ENCODE assay signal across 16 mouse cellular contexts in genomic region chr7:96651055-96651454, GRCm38 (mm10).
DNase-seq lines count a peak whose midpoint lies in the region; ATAC-seq and TF ChIP-seq lines count a peak whose summit lies in the region.
"Had no signal": no experiment of that assay in that cellular context is flagged by ENCODE, and none has a peak within 500 bp of the region (broad histone marks: within the 10 kb centered on the region; RNA-seq: fewer than 3 reads in every experiment).

No protein-coding gene starts in this region.

- no peak overlapping the region; the same call in 1 of the 2 replicates for H3K27ac ChIP-seq in embryonic facial prominence, embryonic 14.5 days (replicated peaks; ENCODE audit: low read depth, low read length)
- H3K27ac ChIP-seq in limb, embryonic 13.5 days = peak overlapping the region; percentile 55; the same call in 1 of the 2 replicates
- H3K27ac ChIP-seq: kidney, postnatal 0 days had no signal

- intact Hi-C loops in left cerebral cortex, postnatal 25 days (cut with DNase I) = loop anchor here (2.0 to 10.0 kb wide), 2 partner anchors 76 to 436 kb away; no protein-coding TSS in a partner anchor
- intact Hi-C loops in left cerebral cortex, postnatal 4 days (cut with DNase I) = no loop called here

- no peak for ATAC-seq in embryonic facial prominence, embryonic 14.5 days (ENCODE audit: low read depth)
- ATAC-seq in limb, embryonic 13.5 days (ENCODE audit: low FRiP score, low read depth) = no peak
- ATAC-seq in erythroblast, adult 5-6 weeks (replicated peaks; ENCODE audit: low FRiP score, poor library complexity, severe bottlenecking) = no peak
- ATAC-seq: inflammation-experienced regulatory T-cells, adult 6 months; Patski had no signal

- no peaks in the 10 kb centered on the region for H3K27me3 ChIP-seq in embryonic facial prominence, embryonic 14.5 days (replicated peaks; ENCODE audit: control insufficient read depth, insufficient read depth, low read length)
- H3K27me3 ChIP-seq in limb, embryonic 13.5 days = peaks cover 21% of the 10 kb centered on the region
- H3K27me3 ChIP-seq: CH12.LX, Patski had no signal

- H3K4me3 ChIP-seq in embryonic facial prominence, embryonic 14.5 days (ENCODE audit: low read depth, low read length) = no peak overlapping the region
- no peak overlapping the region for H3K4me3 ChIP-seq in limb, embryonic 13.5 days
- H3K4me3 ChIP-seq: heart, embryonic 12.5 days had no signal

- peak; percentile 30 to 57 for DNase-seq in left cerebral cortex, postnatal 25 days (ENCODE audit: low spot score in 2 of 2)
- no peak for DNase-seq in left cerebral cortex, postnatal 4 days
- peak; percentile 83 for DNase-seq in brain, embryonic 14.5 days (ENCODE audit: low read depth)
- DNase-seq in embryonic facial prominence, embryonic 14.5 days (ENCODE audit: low spot score) = peak; percentile 39
- no peak for DNase-seq in embryo, embryonic 10.5 days (ENCODE audit: low spot score)
- DNase-seq: cerebellum, postnatal 25 days; lung, postnatal 36 days; thymus, adult 18-20 months had no signal

- TF ChIP-seq CTCF in brain, embryonic 14.5 days (IDR thresholded peaks at IDR 0.05; ENCODE audit: borderline replicate concordance, extremely low read depth, insufficient read depth, insufficient read length) = no peak

- no peaks in the 10 kb centered on the region for H3K9me3 ChIP-seq in embryonic facial prominence, embryonic 14.5 days (ENCODE audit: control insufficient read depth, low read length)
- no peaks in the 10 kb centered on the region for H3K9me3 ChIP-seq in limb, embryonic 13.5 days
- H3K9me3 ChIP-seq: heart, embryonic 12.5 days had no signal

- peaks cover 39% of the 10 kb centered on the region for H3K4me1 ChIP-seq in embryonic facial prominence, embryonic 14.5 days (ENCODE audit: control insufficient read depth, insufficient read depth, low read length)
- peaks cover 89% of the 10 kb centered on the region for H3K4me1 ChIP-seq in limb, embryonic 13.5 days

- no peak for TF ChIP-seq POLR2A in brain, embryonic 14.5 days (IDR thresholded peaks at IDR 0.05; ENCODE audit: borderline replicate concordance, extremely low read depth, insufficient read depth, insufficient read length, poor library complexity, severe bottlenecking)

- no peaks in the 10 kb centered on the region for H3K36me3 ChIP-seq in embryonic facial prominence, embryonic 14.5 days (ENCODE audit: control insufficient read depth, insufficient read depth, low read length)
- H3K36me3 ChIP-seq in limb, embryonic 13.5 days = no peaks in the 10 kb centered on the region
- H3K36me3 ChIP-seq: heart, embryonic 12.5 days had no signal

- no peak overlapping the region for H3K9ac ChIP-seq in embryonic facial prominence, embryonic 14.5 days (ENCODE audit: low read depth, low read length)
- H3K9ac ChIP-seq in limb, embryonic 13.5 days = no peak overlapping the region
- H3K9ac ChIP-seq: heart, embryonic 12.5 days had no signal

- H3K4me2 ChIP-seq in embryonic facial prominence, embryonic 14.5 days (ENCODE audit: low read depth, low read length) = no peak overlapping the region
- peak overlapping the region; percentile 16; the same call in 1 of the 2 replicates for H3K4me2 ChIP-seq in limb, embryonic 13.5 days (replicated peaks)
- H3K4me2 ChIP-seq: heart, embryonic 12.5 days; liver, embryonic 11.5 days had no signal

- WGBS in embryonic facial prominence, embryonic 14.5 days = 33% methylated on average over 6 of the region's 6 CpGs
- WGBS in limb, embryonic 13.5 days = 27% methylated on average over 6 of the region's 6 CpGs

Comparison
In these comparisons a context has a peak if more than half of its experiments do, and no peak if none do; other contexts are left out.
1. DNase-seq: peak in left cerebral cortex, postnatal 25 days (2 of 2), brain, embryonic 14.5 days (single experiment) and embryonic facial prominence, embryonic 14.5 days (single experiment); none in left cerebral cortex, postnatal 4 days (single experiment) and embryo, embryonic 10.5 days (single experiment).